In genomic region chr11:55131077-55131742, GRCm38 (mm10) we compare ENCODE assay signal across 11 mouse cellular contexts. TPM values are rescaled to one million over a fixed set of nuclear protein-coding genes. Genes with fewer than 3 reads are reported as not detected.
A peak's percentile ranks its signal among the peaks of the same experiment; 100 is the strongest.
DNase-seq lines count a peak whose midpoint lies in the region; ATAC-seq and TF ChIP-seq lines count a peak whose summit lies in the region.
"Had no signal": no experiment of that assay in that cellular context is flagged by ENCODE, and none has a peak within 500 bp of the region (broad histone marks: within the 10 kb centered on the region; RNA-seq: fewer than 3 reads in every experiment).

No protein-coding gene starts in this region.

- H3K27ac ChIP-seq in embryonic facial prominence, embryonic 13.5 days, result no peak overlapping the region
- H3K27ac ChIP-seq in embryonic facial prominence, embryonic 10.5 days (replicated peaks), result no peak overlapping the region
- peak overlapping the region; percentile 59 for H3K27ac ChIP-seq in bone marrow, adult 2 months (ENCODE audit: control insufficient read depth, insufficient read depth, low read depth, low read length, poor library complexity)
- peak overlapping the region; percentile 18; the same call in 1 of the 2 replicates for H3K27ac ChIP-seq in liver, postnatal 0 days (ENCODE audit: low read depth)
- H3K27ac ChIP-seq: forebrain, embryonic 13.5 days had no signal

- 88% methylated on average over 11 of the region's 11 CpGs for WGBS in embryonic facial prominence, embryonic 13.5 days
- WGBS in embryonic facial prominence, embryonic 10.5 days, result 86% methylated on average over 11 of the region's 11 CpGs
- WGBS in bone marrow, adult 2 months, result 32% methylated on average over 11 of the region's 11 CpGs
- 61% methylated on average over 11 of the region's 11 CpGs for WGBS in liver, postnatal 0 days (ENCODE audit: insufficient replicate concordance)

- no peak for DNase-seq in embryonic facial prominence, embryonic 10.5 days (ENCODE audit: low spot score)
- DNase-seq in liver, postnatal 0 days, result peak; percentile 52
- DNase-seq in spleen, postnatal 36 days (ENCODE audit: low spot score in 2 of 2), result peak; percentile 78 to 88
- no peak for DNase-seq in cerebellum, postnatal 14 days
- no peak for DNase-seq in gastrocnemius, postnatal 10 days
- no peak for DNase-seq in frontal cortex, adult 2 months (ENCODE audit: extremely low spot score in 1 of 2, low spot score in 1 of 2)
- DNase-seq: heart, postnatal 4 days had no signal

- TF ChIP-seq POLR2A in bone marrow, adult 2 months (IDR thresholded peaks at IDR 0.05; ENCODE audit: borderline replicate concordance, control insufficient read depth, low read depth, low read length), result no peak

- H3K27me3 ChIP-seq in embryonic facial prominence, embryonic 13.5 days, result no peaks in the 10 kb centered on the region
- no peaks in the 10 kb centered on the region for H3K27me3 ChIP-seq in embryonic facial prominence, embryonic 10.5 days (replicated peaks; ENCODE audit: low read depth, poor library complexity, severe bottlenecking)
- no peaks in the 10 kb centered on the region for H3K27me3 ChIP-seq in liver, postnatal 0 days (ENCODE audit: insufficient read depth, low read length)
- H3K27me3 ChIP-seq: forebrain, embryonic 13.5 days had no signal

- no peak overlapping the region for H3K4me3 ChIP-seq in embryonic facial prominence, embryonic 13.5 days
- H3K4me3 ChIP-seq in embryonic facial prominence, embryonic 10.5 days, result no peak overlapping the region
- H3K4me3 ChIP-seq in bone marrow, adult 2 months (replicated peaks; ENCODE audit: control insufficient read depth, low read depth, low read length), result no peak overlapping the region
- no peak overlapping the region for H3K4me3 ChIP-seq in liver, postnatal 0 days (ENCODE audit: low read depth, low read length)
- H3K4me3 ChIP-seq: forebrain, embryonic 13.5 days had no signal

- no peaks in the 10 kb centered on the region for H3K36me3 ChIP-seq in embryonic facial prominence, embryonic 13.5 days
- no peaks in the 10 kb centered on the region for H3K36me3 ChIP-seq in embryonic facial prominence, embryonic 10.5 days (replicated peaks)
- H3K36me3 ChIP-seq in liver, postnatal 0 days (replicated peaks; ENCODE audit: insufficient read depth, low read length), result no peaks in the 10 kb centered on the region

- no peaks in the 10 kb centered on the region for H3K9me3 ChIP-seq in embryonic facial prominence, embryonic 13.5 days
- no peaks in the 10 kb centered on the region for H3K9me3 ChIP-seq in embryonic facial prominence, embryonic 10.5 days
- no peaks in the 10 kb centered on the region for H3K9me3 ChIP-seq in liver, postnatal 0 days (ENCODE audit: low read length)
- H3K9me3 ChIP-seq: forebrain, embryonic 13.5 days had no signal

- no peak for TF ChIP-seq EP300 in liver, postnatal 0 days (IDR thresholded peaks at IDR 0.05; ENCODE audit: low read depth)

- TF ChIP-seq CTCF in bone marrow, adult 2 months (IDR thresholded peaks at IDR 0.05; ENCODE audit: control insufficient read depth, insufficient read depth, low read length), result no peak
- TF ChIP-seq CTCF in liver, postnatal 0 days (IDR thresholded peaks at IDR 0.05; ENCODE audit: low read depth), result no peak

- no peaks in the 10 kb centered on the region for H3K4me1 ChIP-seq in embryonic facial prominence, embryonic 13.5 days
- no peaks in the 10 kb centered on the region for H3K4me1 ChIP-seq in embryonic facial prominence, embryonic 10.5 days
- peaks cover 4% of the 10 kb centered on the region; the same call in 1 of the 2 replicates for H3K4me1 ChIP-seq in bone marrow, adult 2 months (ENCODE audit: control insufficient read depth, insufficient read depth, low read length)
- H3K4me1 ChIP-seq in liver, postnatal 0 days (ENCODE audit: insufficient read depth), result 0 out of 2 replicates have a peak, but pooled peaks cover 3% of the 10 kb centered on the region

- H3K9ac ChIP-seq in embryonic facial prominence, embryonic 13.5 days, result no peak overlapping the region
- no peak overlapping the region for H3K9ac ChIP-seq in liver, postnatal 0 days (replicated peaks)
- H3K9ac ChIP-seq: forebrain, embryonic 13.5 days had no signal

- ATAC-seq in embryonic facial prominence, embryonic 13.5 days (ENCODE audit: insufficient number of reproducible peaks, insufficient read depth, low FRiP score, low TSS enrichment, low read depth), result 0 out of 2 replicates have a peak, but pooled peaks have one; percentile 15
- peak; percentile 90 for ATAC-seq in liver, postnatal 0 days
- ATAC-seq: forebrain, embryonic 13.5 days had no signal

- no peak overlapping the region for H3K4me2 ChIP-seq in embryonic facial prominence, embryonic 13.5 days
- H3K4me2 ChIP-seq in liver, postnatal 0 days (ENCODE audit: low read depth, low read length), result no peak overlapping the region
- H3K4me2 ChIP-seq: forebrain, embryonic 13.5 days had no signal

RNA-seq across cellular contexts. Expression of gene Slc36a3, which starts 20.3 kb away (rescaled TPM):
- not detected in 2 replicates for polyA plus RNA-seq in embryonic facial prominence, embryonic 13.5 days (2015; fragmentation: Nextera tagmentation; extraction: Ambion mirVana)
- not detected in 2 replicates for polyA plus RNA-seq in embryonic facial prominence, embryonic 10.5 days (2016; fragmentation: Nextera tagmentation; extraction: Ambion mirVana)
- not detected in 2 replicates for polyA plus RNA-seq in bone marrow, adult 2 months (2011; ENCODE audit: insufficient read depth, insufficient read length, low replicate concordance, missing spikeins)
- not detected in 2 replicates for polyA plus RNA-seq in liver, postnatal 0 days (2015; fragmentation: Nextera tagmentation; extraction: Ambion mirVana)
- total RNA-seq in gastrocnemius, postnatal 10 days (2021), result not detected
- polyA plus RNA-seq in frontal cortex, adult 2 months (2012; rRNA removed), result not detected in 2 replicates
- total RNA-seq: heart, postnatal 4 days had no signal
- polyA plus RNA-seq: forebrain, embryonic 13.5 days; limb, embryonic 11.5 days had no signal

RNA-seq across cellular contexts. Expression of gene Gm2a, which starts 33.3 kb away (rescaled TPM):
- 15.4 and 17.4 TPM in 2 replicates for polyA plus RNA-seq in embryonic facial prominence, embryonic 13.5 days (2015; fragmentation: Nextera tagmentation; extraction: Ambion mirVana)
- 7.2 and 7.3 TPM in 2 replicates for polyA plus RNA-seq in embryonic facial prominence, embryonic 10.5 days (2016; fragmentation: Nextera tagmentation; extraction: Ambion mirVana)
- 7.6 and 20.8 TPM in 2 replicates for polyA plus RNA-seq in bone marrow, adult 2 months (2011; ENCODE audit: insufficient read depth, insufficient read length, low replicate concordance, missing spikeins)
- polyA plus RNA-seq in liver, postnatal 0 days (2015; fragmentation: Nextera tagmentation; extraction: Ambion mirVana), result 28.7 and 31.6 TPM in 2 replicates
- 10 to 100 TPM; 12.3 to 14.5 TPM for total RNA-seq in gastrocnemius, postnatal 10 days (2021)
- 41.3 and 45.6 TPM in 2 replicates for polyA plus RNA-seq in frontal cortex, adult 2 months (2012; rRNA removed)

RNA-seq across cellular contexts. Expression of gene Ccdc69, which starts 53.3 kb away (rescaled TPM):
- 0.27 and 0.41 TPM in 2 replicates for polyA plus RNA-seq in embryonic facial prominence, embryonic 13.5 days (2015; fragmentation: Nextera tagmentation; extraction: Ambion mirVana)
- polyA plus RNA-seq in embryonic facial prominence, embryonic 10.5 days (2016; fragmentation: Nextera tagmentation; extraction: Ambion mirVana), result 0.47 and 0.49 TPM in 2 replicates
- 2.8 and 7.7 TPM in 2 replicates for polyA plus RNA-seq in bone marrow, adult 2 months (2011; ENCODE audit: insufficient read depth, insufficient read length, low replicate concordance, missing spikeins)
- 1.3 and 1.6 TPM in 2 replicates for polyA plus RNA-seq in liver, postnatal 0 days (2015; fragmentation: Nextera tagmentation; extraction: Ambion mirVana)
- 10 to 100 TPM; 14.1 to 14.4 TPM for total RNA-seq in gastrocnemius, postnatal 10 days (2021)
- polyA plus RNA-seq in frontal cortex, adult 2 months (2012; rRNA removed), result 0.94 and 1.2 TPM in 2 replicates

RNA-seq across cellular contexts. Expression of gene Slc36a2, which starts 53.7 kb away (rescaled TPM):
- 1.3 and 2.7 TPM in 2 replicates for polyA plus RNA-seq in embryonic facial prominence, embryonic 13.5 days (2015; fragmentation: Nextera tagmentation; extraction: Ambion mirVana)
- polyA plus RNA-seq in embryonic facial prominence, embryonic 10.5 days (2016; fragmentation: Nextera tagmentation; extraction: Ambion mirVana), result 0.50 and 0.96 TPM in 2 replicates
- polyA plus RNA-seq in bone marrow, adult 2 months (2011; ENCODE audit: insufficient read depth, insufficient read length, low replicate concordance, missing spikeins), result 0.85 and 4.3 TPM in 2 replicates
- polyA plus RNA-seq in liver, postnatal 0 days (2015; fragmentation: Nextera tagmentation; extraction: Ambion mirVana), result 5.7 and 6.7 TPM in 2 replicates
- total RNA-seq in gastrocnemius, postnatal 10 days (2021), result 1 to 10 TPM; 3.4 to 6.5 TPM
- polyA plus RNA-seq in frontal cortex, adult 2 months (2012; rRNA removed), result 2.0 and 2.5 TPM in 2 replicates

Comparison
In these comparisons a context has a peak if more than half of its experiments do, and no peak if none do; other contexts are left out.
1. H3K27ac ChIP-seq: peak in bone marrow, adult 2 months (single experiment) and liver, postnatal 0 days (single experiment); none in embryonic facial prominence, embryonic 13.5 days (single experiment) and embryonic facial prominence, embryonic 10.5 days (single experiment).
2. DNase-seq: peak in liver, postnatal 0 days (single experiment) and spleen, postnatal 36 days (2 of 2); none in embryonic facial prominence, embryonic 10.5 days (single experiment), cerebellum, postnatal 14 days (0 of 2), gastrocnemius, postnatal 10 days (single experiment) and frontal cortex, adult 2 months (0 of 2).